Mouse (Mus musculus) kidney, embryonic 16.5 days (tissue): ENCODE measurements around the gene Tmem198b. TPM values are rescaled to one million over a fixed set of nuclear protein-coding genes. Genes with fewer than 3 reads are reported as not detected.
A peak's percentile ranks its signal among the peaks of the same experiment; 100 is the strongest.

ENCODE experiments used
- ATAC-seq: fragments of 200-750 bp; cut with Nextera tagmentation; 2 replicates; pipeline ENCODE4 v1.8.0; 2017; ENCODE audit warnings: moderate TSS enrichment; ENCODE audit not compliant: low FRiP score, low TSS enrichment
- H3K27ac ChIP-seq: fragments of 300-500 bp; sonication (generic); 2 replicates; pipeline ENCODE4 v1.5.1; 2014; ENCODE audit warnings: low read length
- H3K27me3 ChIP-seq: fragments of 300-500 bp; sonication (generic); 2 replicates; pipeline ENCODE4 v1.6.1; 2014; ENCODE audit warnings: low read length, control low read depth, mixed read lengths; ENCODE audit not compliant: insufficient read depth
- H3K36me3 ChIP-seq: fragments of 300-500 bp; sonication (generic); 2 replicates; pipeline ENCODE4 v1.6.1; 2014; ENCODE audit warnings: low read length, control low read depth, mixed read lengths; ENCODE audit not compliant: insufficient read depth
- H3K4me1 ChIP-seq: fragments of 300-500 bp; sonication (generic); 2 replicates; pipeline ENCODE4 v1.6.1; 2014; ENCODE audit warnings: low read length, control low read depth, mixed read lengths; ENCODE audit not compliant: insufficient read depth
- H3K4me2 ChIP-seq: fragments of 300-500 bp; sonication (generic); replicated peaks from 2 replicates; pipeline ENCODE4 v1.6.1; 2014; ENCODE audit warnings: low read depth, low read length
- H3K4me3 ChIP-seq: fragments of 300-500 bp; sonication (generic); 2 replicates; pipeline ENCODE4 v1.5.1; 2014; ENCODE audit warnings: mild to moderate bottlenecking, low read length
- H3K9ac ChIP-seq: fragments of 300-500 bp; sonication (generic); replicated peaks from 2 replicates; pipeline ENCODE4 v1.6.1; 2014; ENCODE audit warnings: low read length
- H3K9me3 ChIP-seq: fragments of 300-500 bp; sonication (generic); 2 replicates; pipeline ENCODE4 v1.6.1; 2016; ENCODE audit warnings: low read length, control low read depth
- WGBS: fragments of 180-500 bp; shearing (Covaris S2); extraction: QIAGEN DNeasy Blood & Tissue Kit; methylation state at CpG from one replicate; pipeline ENCODE4 v1.1.7; 2014; 5-methylcytosine and 5-hydroxymethylcytosine counted together
- polyA plus RNA-seq: library from polyadenylated mRNA; unstranded; fragments of >200 nt; fragmentation: Nextera tagmentation; extraction: Ambion mirVana; gene quantifications from 2 replicates; pipeline ENCODE4 v1.2.1, GENCODE M21; 2015

The Tmem198b gene
- polyA plus RNA-seq, result 19.3 and 22.9 TPM in 2 replicates

DNA sequence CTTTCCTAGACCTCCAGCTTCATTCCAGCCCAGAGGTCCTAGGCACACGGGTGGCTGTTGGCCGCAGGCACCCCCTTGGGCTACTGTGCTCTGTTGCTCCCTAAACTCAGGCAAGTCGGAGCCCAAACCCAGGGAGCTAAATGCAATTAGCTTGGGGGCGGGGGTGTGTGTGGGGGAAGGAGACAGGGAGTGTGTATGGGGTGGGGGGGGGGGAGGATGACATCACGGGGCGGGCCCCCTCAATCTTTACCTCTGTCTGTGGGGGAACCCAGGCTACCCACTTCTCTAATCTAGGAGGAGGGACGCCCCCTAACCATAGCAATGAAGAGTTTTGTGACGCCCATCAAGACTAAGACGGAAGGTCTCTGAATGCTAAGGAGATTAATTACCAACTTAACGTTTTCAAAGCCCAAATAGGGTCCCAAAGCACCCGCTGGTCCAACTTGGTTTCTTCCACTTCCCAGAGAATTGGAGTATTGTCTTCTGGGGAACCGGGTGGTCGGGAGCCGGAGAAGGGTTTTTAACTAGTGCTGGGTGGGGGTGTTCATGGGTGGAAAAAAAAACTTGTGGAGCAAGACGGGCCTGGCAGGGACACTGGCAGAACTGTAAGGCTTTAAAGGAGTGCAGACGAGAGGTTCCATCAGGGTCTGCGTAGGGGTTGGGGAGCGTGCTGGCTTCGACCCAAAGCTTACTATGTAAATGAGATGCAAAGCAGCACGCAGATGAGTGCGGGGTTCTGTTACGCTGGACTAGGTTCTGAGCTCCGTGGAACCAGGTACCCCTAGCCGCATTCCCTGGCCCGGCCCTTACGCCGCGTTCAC lies at the start of gene Tmem198b:
Tmem198b (minus strand) TSS at position 100 of the 821 bp plus-strand sequence.
- peaks cover 48% of the 10 kb centered on the region for H3K4me1 ChIP-seq
- peak within 1 kb of the TSS; percentile 96 for H3K9ac ChIP-seq
- H3K27me3 ChIP-seq, result no peaks in the 10 kb centered on the region
- WGBS, result under 1% methylated on average over 28 of the region's 28 CpGs
- H3K9me3 ChIP-seq, result no peaks in the 10 kb centered on the region
- peak within 1 kb of the TSS; percentile 98 for H3K27ac ChIP-seq
- H3K4me2 ChIP-seq, result peak within 1 kb of the TSS; percentile 95
- peak within 1 kb of the TSS; percentile 69 for H3K4me3 ChIP-seq
- peaks cover 27% of the 10 kb centered on the region for H3K36me3 ChIP-seq
- ATAC-seq, result peak; percentile 64; the same call in 1 of the 2 replicates

DNA sequence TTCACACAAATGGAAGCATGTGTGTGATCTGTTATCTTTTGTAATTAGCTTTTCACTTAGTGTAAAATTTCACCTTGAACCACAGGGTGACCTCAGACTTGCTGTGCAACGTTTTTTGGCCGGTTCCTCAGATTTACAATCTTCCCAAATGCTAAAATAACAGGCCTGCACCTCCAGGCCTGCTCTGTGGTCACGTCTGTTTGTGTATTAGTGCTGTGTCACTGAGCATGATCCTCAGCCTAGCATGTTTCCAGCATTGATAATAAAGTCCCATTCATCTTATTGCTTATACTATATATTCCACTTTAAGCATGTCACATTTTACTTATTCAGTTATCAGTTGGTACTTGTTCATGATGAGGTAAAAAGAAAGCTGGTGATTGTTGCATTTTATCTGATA lies 46.2 kb upstream of the Tmem198b start:
- no peak overlapping the region for H3K4me2 ChIP-seq
- H3K4me1 ChIP-seq, result 0 out of 2 replicates have a peak, but pooled peaks cover 3% of the 10 kb centered on the region
- H3K27ac ChIP-seq, result no peak overlapping the region
- H3K36me3 ChIP-seq, result peaks cover 37% of the 10 kb centered on the region
- no peak overlapping the region for H3K9ac ChIP-seq
- H3K27me3 ChIP-seq, result no peaks in the 10 kb centered on the region
- no peak for ATAC-seq
- no peaks in the 10 kb centered on the region for H3K9me3 ChIP-seq
- 34% methylated on average over 3 of the region's 3 CpGs for WGBS
- H3K4me3 ChIP-seq, result no peak overlapping the region

DNA sequence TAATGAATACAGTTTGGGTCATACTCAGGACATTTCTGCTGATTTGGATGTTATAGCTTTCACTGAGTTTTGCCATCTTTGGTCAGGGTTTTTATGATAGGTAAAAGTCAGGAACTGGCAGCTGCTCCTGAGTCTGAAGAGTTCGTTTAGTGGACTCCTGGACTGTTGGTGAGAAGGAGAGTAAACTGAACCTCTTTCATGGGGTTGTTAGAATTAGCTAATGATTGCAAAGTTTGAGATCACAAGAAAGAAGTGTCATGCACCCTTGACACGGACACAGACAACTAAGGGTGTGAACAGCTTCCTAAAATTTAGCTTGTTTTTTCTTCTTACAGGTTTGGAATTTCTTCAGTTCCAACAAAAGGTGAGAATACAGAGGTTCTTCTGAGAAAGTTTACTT lies 44.3 kb upstream of the Tmem198b start:
- H3K27ac ChIP-seq, result no peak overlapping the region
- H3K4me2 ChIP-seq, result no peak overlapping the region
- no peak overlapping the region for H3K9ac ChIP-seq
- no peak for ATAC-seq
- H3K4me3 ChIP-seq, result no peak overlapping the region
- no peaks in the 10 kb centered on the region for H3K9me3 ChIP-seq
- H3K4me1 ChIP-seq, result 0 out of 2 replicates have a peak, but pooled peaks cover 3% of the 10 kb centered on the region
- 35% methylated on average over 2 of the region's 2 CpGs for WGBS
- no peaks in the 10 kb centered on the region for H3K27me3 ChIP-seq
- peaks cover 35% of the 10 kb centered on the region for H3K36me3 ChIP-seq

DNA sequence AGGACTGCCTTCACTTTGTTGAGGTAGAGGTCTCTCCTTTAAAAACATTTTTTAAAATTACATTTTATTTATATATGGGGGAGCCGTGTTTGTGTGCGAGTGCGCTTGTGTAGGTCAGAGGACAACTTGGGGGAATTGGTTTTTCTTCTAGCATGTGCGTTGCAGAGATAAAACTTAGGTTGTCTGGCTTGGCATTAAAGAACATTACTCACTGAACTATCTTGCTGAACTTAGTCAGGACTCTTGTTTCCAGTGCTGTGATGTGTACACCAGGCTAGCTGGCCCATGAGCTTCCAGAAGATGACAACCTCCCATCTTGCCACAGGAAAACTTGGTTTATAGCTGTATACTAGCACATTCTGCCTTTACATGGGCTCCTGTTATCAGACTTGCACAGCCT lies 42.5 kb upstream of the Tmem198b start:
- 0 out of 2 replicates have a peak, but pooled peaks cover 3% of the 10 kb centered on the region for H3K4me1 ChIP-seq
- no peak overlapping the region for H3K9ac ChIP-seq
- H3K27me3 ChIP-seq, result no peaks in the 10 kb centered on the region
- peaks cover 46% of the 10 kb centered on the region for H3K36me3 ChIP-seq
- no peak overlapping the region for H3K4me2 ChIP-seq
- WGBS, result 88% methylated on average over 4 of the region's 4 CpGs
- H3K9me3 ChIP-seq, result no peaks in the 10 kb centered on the region
- no peak overlapping the region for H3K4me3 ChIP-seq
- no peak for ATAC-seq
- H3K27ac ChIP-seq, result no peak overlapping the region

DNA sequence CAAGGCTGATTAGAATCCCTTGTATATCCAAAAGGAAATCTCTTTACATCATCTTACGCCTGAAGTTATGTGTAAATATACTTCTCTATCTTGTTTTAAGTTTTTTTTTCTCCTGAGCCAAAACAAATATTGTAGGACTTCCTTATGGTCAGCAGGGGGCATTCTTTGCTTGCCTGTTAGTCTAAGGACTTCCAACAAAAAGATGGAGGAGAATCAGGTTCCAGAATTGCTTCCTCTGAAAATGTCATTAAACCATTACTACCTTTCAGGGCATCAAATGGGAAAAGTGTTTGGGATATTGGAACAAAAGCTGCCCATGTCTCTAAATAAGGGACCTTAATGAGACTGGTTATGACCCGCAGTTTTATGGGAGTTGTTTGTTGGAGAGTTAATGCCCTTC lies 41.3 kb upstream of the Tmem198b start:
- H3K4me1 ChIP-seq, result 0 out of 2 replicates have a peak, but pooled peaks cover 3% of the 10 kb centered on the region
- peak overlapping the region; percentile 56 for H3K27ac ChIP-seq
- H3K4me2 ChIP-seq, result peak overlapping the region; percentile 18; the same call in 1 of the 2 replicates
- H3K36me3 ChIP-seq, result peaks cover 49% of the 10 kb centered on the region
- H3K27me3 ChIP-seq, result no peaks in the 10 kb centered on the region
- ATAC-seq, result no peak
- no peaks in the 10 kb centered on the region for H3K9me3 ChIP-seq
- H3K4me3 ChIP-seq, result no peak overlapping the region
- no peak overlapping the region for H3K9ac ChIP-seq
- 34% methylated on average over 2 of the region's 2 CpGs for WGBS

DNA sequence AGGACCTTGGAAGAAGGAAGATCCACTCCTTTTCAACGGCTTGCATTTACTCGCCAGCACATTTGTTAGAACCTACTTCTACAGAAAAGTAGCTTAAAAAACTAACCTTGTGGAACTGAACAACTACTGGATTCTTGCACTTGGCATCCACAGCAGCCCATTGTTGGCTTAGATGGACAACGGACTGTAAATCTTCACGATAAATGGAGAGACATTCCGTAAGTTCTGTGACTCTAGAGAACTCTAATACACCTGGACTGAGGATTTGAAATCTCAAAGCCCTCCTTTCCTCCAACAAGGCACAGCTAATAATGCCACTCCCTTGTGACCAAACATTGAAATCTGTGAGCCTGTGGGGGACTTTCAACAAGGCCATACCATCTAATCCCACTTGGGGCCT lies 39.1 kb upstream of the Tmem198b start:
- 96% methylated on average over 5 of the region's 5 CpGs for WGBS
- Histone ChIP-seq H3K4me3 (no peak overlapping the region), H3K36me3 (peaks cover 43% of the 10 kb centered on the region), H3K4me2 (no peak overlapping the region), H3K27ac (no peak overlapping the region), H3K27me3 (no peaks in the 10 kb centered on the region), H3K4me1 (0 out of 2 replicates have a peak, but pooled peaks cover 3% of the 10 kb centered on the region), H3K9ac (no peak overlapping the region), H3K9me3 (no peaks in the 10 kb centered on the region)
- ATAC-seq, result no peak

DNA sequence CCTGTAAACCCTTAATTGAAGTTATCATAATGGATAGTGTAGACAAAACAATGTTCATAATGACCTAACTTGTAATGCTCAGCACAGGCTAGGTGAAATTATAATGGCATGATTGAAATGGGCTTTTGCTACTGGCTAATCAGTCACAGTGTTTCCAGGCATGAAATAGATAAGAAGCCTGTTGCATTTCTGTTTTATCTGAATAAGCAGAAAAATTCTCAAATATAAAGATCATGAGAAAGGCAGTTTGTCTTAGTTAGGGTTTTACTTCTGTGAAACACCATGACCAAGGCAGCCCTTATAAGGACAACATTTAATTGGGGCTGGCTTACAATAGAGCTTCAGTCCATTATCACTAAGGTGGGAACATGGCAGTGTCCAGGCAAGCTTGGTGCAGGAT lies 36.4 kb upstream of the Tmem198b start:
- Histone ChIP-seq H3K36me3 (peaks cover 45% of the 10 kb centered on the region), H3K27me3 (no peaks in the 10 kb centered on the region), H3K9me3 (no peaks in the 10 kb centered on the region), H3K9ac (no peak overlapping the region), H3K4me2 (no peak overlapping the region), H3K4me1 (0 out of 2 replicates have a peak, but pooled peaks cover under 1% of the 10 kb centered on the region), H3K27ac (no peak overlapping the region), H3K4me3 (no peak overlapping the region)
- no peak for ATAC-seq

DNA sequence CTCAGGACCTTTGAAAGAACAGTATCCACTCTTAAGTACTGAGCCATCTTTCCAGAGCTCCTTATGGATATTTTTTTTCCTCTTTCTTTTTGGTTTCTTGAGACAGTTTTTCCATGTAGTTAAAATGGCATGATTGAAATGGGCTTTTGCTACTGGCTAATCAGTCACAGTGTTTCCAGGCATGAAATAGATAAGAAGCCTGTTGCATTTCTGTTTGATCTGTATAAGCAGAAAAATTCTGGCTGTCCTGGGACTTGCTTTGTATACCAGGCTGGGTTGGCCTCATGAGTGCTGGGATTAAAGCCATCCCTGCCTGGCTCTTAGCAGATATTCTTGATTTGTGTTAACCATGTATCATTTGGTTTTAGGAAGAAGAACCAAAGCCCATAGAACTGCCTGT lies 35.3 kb upstream of the Tmem198b start:
- H3K4me1 ChIP-seq, result no peaks in the 10 kb centered on the region
- no peaks in the 10 kb centered on the region for H3K9me3 ChIP-seq
- H3K9ac ChIP-seq, result no peak overlapping the region
- ATAC-seq, result no peak
- H3K4me2 ChIP-seq, result no peak overlapping the region
- no peaks in the 10 kb centered on the region for H3K27me3 ChIP-seq
- no peak overlapping the region for H3K27ac ChIP-seq
- peaks cover 44% of the 10 kb centered on the region for H3K36me3 ChIP-seq
- H3K4me3 ChIP-seq, result no peak overlapping the region

DNA sequence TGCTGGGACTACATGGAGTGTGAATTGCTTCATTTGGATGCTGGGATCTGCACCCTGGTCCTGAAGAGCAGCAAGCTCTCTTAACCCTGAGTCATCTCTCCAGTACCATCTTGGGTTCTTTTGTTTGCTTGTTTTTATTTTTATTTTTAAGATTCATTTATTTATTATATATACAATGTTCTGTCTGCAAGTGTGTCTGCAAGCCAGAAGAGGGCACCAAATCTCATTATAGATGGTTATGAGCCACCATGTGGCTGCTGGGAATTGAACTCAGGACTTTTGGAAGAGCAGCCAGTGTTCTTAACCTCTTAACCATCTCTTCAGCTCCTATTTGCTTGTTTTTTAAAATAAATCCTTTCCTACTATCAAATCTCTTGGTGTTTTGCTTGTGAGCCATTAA lies 33.2 kb upstream of the Tmem198b start:
- Histone ChIP-seq H3K27me3 (no peaks in the 10 kb centered on the region), H3K9ac (no peak overlapping the region), H3K9me3 (0 out of 2 replicates have a peak, but pooled peaks cover 2% of the 10 kb centered on the region), H3K4me2 (no peak overlapping the region), H3K4me1 (no peaks in the 10 kb centered on the region), H3K4me3 (no peak overlapping the region), H3K36me3 (peaks cover 48% of the 10 kb centered on the region), H3K27ac (no peak overlapping the region)
- no peak for ATAC-seq

DNA sequence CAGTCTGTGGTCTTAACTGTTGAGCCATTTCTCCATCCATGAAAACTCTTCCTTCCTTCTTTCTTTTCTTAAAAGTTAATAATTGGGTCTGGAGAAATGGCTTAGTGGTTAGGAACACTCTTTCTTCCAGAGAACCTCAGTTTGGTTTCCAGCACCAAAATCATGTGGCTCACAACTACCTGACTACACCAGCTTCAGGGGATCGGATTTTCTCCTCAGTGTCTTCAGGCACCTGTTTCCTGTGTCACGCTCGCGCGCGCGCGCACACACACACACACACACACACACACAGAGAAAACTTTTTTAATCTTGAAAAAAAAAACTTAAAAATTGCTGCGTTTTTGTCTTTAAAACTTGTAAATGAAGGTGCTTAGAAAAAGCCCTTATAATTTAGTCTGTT lies 19.7 kb upstream of the Tmem198b start:
- H3K9me3 ChIP-seq, result no peaks in the 10 kb centered on the region
- no peak overlapping the region for H3K9ac ChIP-seq
- no peak overlapping the region for H3K4me3 ChIP-seq
- H3K4me2 ChIP-seq, result no peak overlapping the region
- peaks cover 19% of the 10 kb centered on the region for H3K4me1 ChIP-seq
- 93% methylated on average over 9 of the region's 9 CpGs for WGBS
- no peaks in the 10 kb centered on the region for H3K27me3 ChIP-seq
- ATAC-seq, result no peak
- H3K27ac ChIP-seq, result no peak overlapping the region
- peaks cover 14% of the 10 kb centered on the region; the same call in 1 of the 2 replicates for H3K36me3 ChIP-seq
